Mouse (Mus musculus): Measurements from ENCODE around the gene Bcl11a. TPM values are rescaled to one million over a fixed set of nuclear protein-coding genes. Genes with fewer than 3 reads are reported as not detected.

The Bcl11a gene
- total RNA-seq, 2 experiments from 2014 or later = 0.04 to 0.18 TPM

DNA sequence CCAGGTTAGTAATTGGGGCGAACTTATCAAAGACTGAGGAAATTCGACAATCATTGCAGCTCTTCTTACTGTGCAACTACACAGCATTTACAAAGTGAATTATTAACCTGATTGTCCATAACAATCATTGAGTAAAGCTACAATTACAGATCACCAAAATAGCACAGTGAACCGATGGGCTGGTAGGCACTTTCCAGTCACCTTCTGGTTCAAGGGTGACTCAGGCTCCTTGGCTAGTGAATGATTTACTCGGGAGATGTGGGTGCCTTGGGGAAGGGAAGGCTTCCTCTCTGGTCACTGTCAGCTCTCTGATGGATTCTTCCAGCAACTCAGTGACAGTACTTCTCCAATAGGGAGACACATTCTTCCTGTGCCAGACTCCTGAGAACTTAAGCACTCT is 68.2 kb downstream of the Bcl11a start:
- intact Hi-C loops (cut with DNase I; ENCODE audit: low total_unique reads) = no loop called here
- DNase-seq = no peak

DNA sequence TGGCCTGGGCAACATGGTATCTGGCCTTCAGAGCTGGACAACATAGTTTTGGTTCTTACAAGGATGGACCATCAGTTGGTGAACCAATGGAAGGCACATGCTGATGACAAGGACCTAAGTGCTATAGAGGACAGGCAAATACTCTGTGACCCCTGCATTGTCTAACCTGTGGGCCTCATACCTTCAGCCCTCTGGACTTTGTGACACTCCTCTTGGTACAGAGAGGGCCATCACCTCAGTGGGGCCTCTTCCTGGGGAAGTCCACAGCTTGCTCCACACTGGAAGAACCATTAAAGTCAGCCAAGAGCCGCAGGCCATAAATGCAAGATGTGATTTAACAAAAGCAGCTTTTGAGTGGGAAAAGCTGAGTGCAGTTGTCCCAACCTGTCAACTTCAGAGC is 68.6 kb downstream of the Bcl11a start:
- intact Hi-C loops (cut with DNase I; ENCODE audit: low total_unique reads) = no loop called here
- no peak for DNase-seq

DNA sequence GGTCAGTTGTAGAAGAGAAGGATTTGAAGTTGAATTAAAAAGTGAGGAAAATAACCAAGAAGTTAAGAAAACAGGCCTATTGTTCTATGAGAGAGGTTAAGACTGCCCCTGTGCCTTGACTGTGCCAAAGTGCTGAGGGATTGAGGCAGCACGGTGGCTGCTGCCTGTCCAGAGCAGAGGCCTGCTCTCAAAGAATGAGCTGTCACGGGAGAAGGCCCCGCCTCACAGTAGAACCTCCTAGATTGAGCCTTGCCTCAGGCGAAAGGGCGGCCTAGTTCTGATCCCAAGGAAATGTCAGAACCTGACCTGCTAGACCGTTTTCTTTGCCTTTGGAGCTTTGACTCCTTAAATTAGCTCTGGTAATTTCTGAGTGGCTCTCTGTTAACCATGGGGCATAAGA is 69.8 kb downstream of the Bcl11a start:
- no peak for DNase-seq
- intact Hi-C loops (cut with DNase I; ENCODE audit: low total_unique reads) = no loop called here

DNA sequence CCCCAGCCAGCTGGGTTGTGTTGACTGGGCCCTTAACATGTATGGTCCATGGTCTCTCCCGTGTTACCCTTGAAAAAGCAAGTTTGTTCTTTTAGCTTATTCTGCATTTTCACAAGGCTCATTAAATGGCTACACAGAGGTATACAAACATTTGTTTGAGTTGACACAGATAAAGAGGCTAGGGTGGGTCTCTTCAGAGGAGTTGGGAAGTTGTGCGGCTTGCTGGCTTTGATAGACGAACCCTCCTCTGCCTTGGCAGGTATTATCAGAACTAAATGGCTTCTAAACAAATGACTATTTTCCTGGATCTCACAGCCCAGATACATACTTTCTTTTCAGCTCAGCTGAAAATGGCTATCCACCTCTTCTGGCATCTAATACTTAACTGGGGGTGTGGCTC is 70.7 kb downstream of the Bcl11a start:
- intact Hi-C loops (cut with DNase I; ENCODE audit: low total_unique reads) = no loop called here
- DNase-seq = no peak

DNA sequence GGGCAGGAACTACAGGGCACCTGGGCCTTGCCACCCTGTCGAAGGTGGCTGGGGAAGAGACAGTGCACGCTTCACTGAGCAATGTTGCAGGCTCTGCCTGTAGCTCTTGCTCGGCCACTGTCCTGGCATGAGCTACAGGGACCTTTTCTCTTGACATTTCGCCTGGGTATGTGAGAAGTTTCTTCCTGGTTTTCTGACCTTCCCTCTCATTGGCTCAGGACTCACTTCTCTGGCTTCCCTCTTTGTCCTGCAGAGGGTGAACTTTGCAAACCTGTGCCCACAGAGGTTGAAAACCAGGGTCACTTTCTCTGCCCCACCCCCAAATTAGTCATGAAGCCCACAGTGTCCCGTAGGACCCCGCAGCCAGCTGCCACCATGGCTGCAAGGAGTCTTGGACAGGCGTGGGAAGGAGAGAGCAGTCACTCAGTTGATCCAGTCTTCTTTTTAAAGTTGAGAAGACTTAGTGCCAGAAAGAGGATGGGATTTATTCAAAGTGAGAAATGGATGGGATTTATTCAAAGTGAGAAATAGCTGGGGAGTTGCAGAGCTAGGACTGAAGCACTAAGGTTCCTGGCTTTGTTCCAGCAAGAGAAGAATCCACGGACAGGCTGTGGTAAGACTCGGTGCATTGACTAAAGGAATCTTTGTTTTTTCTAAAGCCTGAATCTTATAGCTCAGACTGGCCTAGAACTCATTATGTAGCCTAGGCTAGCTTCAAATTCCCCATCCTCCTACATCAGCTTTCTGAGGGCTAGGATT is 71.8 kb downstream of the Bcl11a start:
- no peak for DNase-seq
- intact Hi-C loops (cut with DNase I; ENCODE audit: low total_unique reads) = no loop called here

DNA sequence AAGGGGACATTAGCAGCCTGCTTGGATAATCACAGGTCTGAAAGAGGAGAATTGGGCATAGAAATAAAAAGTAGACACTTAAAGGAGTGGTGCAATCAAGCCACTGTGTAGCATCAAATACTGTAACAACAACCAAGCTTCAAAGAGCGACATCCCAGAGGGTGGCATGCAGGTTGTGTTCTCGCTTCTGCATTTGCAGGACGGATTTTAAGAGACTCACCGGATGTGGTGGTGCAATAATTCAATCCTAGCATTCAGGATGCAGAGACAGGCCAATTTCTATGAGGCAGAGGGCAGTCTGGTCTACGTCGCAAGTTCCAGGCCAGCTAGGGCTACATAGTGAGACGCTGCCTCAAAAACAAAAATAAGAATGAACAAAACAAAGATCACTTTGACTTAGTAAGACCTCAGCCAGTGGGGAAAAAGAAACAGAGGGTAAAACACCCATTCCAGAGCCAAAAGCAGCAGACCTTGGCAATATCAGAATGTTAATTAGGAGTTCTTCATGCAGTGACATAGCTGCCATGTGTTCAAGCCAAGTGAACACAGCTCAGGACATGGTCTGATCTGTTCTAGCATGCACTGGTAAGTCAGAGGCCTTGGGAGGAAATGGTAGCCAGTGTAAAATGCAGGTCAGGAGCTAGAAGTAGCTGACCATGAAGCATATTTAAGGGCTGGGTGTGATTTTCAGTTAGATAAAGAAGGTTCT is 74.4 kb downstream of the Bcl11a start:
- intact Hi-C loops (cut with DNase I; ENCODE audit: low total_unique reads) = no loop called here
- DNase-seq = no peak

DNA sequence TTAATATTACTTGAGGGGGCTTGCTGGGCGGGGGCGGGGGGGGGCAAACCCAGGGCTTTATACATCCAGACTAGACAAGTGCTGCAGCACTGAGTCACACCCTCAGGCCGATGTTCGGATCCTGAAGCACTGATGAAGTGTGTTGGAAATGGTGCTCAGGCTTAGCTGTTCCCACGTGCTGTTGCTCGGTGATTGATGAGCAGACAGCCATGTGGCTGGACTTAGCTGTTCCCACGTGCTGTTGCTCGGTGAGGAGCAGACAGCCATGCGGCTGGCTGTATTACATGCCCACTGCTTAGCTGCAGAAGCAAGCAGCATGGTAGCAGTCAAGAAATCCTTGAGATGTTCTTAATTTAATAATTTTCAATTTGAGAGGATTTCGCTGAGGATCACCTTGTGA is 75.2 kb downstream of the Bcl11a start:
- intact Hi-C loops (cut with DNase I; ENCODE audit: low total_unique reads) = no loop called here
- no peak for DNase-seq

DNA sequence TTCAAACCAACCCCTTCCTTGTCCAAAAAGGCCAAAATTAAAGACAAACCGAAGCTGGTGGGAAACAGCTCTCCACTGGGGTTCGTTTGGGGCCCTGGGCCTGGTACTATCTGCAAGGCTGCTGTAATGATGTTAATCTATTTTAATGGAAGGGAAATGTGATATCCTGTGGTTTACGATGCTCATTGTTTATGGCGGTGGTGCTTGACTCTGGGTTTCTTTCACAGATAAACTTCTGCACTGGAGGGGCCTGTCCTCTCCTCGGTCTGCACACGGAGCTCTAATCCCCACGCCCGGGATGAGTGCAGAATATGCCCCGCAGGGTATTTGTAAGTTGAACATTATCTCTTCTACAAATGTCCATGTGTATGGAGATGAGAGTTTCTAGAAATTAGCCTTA is 80.2 kb downstream of the Bcl11a start:
- no peak for DNase-seq
- intact Hi-C loops (cut with DNase I; ENCODE audit: low total_unique reads) = no loop called here

DNA sequence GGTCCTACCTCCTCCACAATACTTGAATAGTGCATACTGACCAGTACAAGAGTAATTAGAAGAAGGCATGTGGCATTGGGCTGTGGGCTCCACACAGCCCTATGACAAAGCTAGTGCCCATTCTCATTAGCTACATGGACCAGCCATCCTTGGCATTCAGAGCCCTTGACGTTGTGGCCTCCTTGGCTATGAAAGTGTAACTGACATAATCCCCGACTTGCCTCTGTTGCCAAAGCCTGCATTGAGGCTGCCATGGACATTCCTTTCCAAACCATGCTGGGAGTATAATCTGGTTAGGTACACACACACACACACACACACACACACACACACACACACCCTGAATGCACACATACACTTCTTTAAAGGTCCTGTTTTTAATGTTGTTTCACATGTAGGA is 81.8 kb downstream of the Bcl11a start:
- intact Hi-C loops (cut with DNase I; ENCODE audit: low total_unique reads) = no loop called here
- no peak for DNase-seq

DNA sequence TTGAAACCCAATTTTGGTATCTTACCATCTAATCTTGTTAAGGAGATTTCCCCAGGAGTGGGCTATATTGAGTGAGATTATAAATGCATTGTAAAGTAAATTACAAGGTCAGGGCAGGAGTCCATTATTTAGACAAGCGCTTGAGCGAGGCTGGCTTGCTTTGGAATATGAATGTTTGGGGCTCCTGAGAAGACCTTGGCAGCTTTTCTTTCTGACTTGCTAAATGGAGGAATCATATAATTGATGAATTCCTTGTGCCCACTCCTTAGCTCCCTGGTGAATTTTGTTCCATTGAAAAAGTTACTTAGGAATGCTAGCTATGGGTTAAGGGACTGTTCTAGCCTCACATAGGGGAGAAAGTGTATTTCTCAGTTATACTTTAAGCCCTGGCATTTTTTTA is 83.6 kb downstream of the Bcl11a start:
- intact Hi-C loops (cut with DNase I; ENCODE audit: low total_unique reads) = no loop called here
- DNase-seq = no peak

DNA sequence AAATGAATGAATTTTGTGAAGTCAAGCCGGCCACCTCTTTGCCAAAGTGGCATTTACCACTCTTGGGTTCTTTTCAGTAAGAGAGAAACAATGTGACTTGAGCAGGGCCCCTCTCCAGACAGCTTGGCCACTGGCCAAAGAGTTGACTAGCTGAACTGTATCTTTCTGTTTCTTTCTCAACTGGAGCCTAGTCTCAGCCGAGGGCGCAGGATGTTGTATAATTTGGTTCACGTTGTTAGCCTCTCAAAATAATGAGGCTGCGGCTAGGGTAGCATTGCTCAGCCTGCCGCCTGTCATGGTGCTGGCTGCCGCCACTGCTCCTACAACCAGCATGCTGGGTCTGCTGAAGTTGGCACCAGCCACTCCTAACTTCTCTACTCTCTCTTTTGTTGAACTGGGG is 84.2 kb downstream of the Bcl11a start:
- no peak for DNase-seq
- intact Hi-C loops (cut with DNase I; ENCODE audit: low total_unique reads) = no loop called here

DNA sequence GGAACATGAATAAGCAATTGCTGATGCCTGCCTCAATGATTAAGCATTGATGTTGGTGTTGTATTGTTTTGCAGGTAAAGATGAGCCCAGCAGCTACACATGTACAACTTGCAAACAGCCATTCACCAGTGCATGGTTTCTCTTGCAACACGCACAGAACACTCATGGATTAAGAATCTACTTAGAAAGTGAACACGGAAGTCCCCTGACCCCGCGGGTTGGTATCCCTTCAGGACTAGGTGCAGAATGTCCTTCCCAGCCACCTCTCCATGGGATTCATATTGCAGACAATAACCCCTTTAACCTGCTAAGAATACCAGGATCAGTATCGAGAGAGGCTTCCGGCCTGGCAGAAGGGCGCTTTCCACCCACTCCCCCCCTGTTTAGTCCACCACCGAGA is 85.2 kb downstream of the Bcl11a start:
- intact Hi-C loops (cut with DNase I; ENCODE audit: low total_unique reads) = no loop called here
- DNase-seq = no peak

DNA sequence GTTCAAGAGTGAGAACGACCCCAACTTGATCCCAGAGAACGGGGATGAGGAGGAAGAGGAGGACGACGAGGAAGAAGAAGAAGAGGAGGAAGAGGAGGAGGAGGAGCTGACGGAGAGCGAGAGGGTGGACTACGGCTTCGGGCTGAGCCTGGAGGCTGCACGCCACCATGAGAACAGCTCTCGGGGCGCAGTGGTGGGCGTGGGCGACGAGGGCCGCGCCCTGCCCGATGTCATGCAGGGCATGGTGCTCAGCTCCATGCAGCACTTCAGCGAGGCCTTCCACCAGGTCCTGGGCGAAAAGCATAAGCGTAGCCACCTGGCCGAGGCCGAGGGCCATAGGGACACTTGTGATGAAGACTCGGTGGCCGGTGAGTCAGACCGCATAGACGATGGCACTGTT is 86.2 kb downstream of the Bcl11a start:
- intact Hi-C loops (cut with DNase I; ENCODE audit: low total_unique reads) = no loop called here
- no peak for DNase-seq

DNA sequence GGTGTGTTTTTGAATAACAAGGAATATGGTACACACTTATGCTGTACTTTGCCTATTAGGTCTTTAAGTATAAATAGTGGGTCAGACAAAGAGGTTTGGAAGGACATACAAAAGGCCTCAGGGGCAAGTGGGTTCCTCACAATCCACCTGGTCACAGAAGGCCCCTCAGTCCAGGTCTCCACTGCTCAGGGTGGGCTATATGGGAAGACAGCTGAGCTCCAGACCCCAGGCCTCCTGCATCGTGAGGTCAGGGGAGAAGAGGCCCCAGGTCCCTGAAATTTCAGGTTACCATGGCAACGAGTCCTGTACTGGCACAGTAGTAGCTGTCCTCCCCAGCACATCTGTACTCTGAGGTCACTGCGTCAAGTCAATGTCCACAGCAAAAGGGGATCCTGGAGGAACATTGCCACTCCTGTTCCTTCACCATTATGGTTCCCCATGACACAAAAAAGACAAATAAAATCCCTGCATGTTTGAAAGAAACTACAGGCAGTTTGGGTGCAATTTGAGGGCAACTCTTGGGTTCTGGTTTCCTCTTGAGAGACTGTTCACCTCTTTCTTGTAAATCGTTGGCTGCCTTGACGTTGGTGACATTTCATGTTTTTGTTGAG is 93.9 kb downstream of the Bcl11a start:
- no peak for DNase-seq
- intact Hi-C loops (cut with DNase I; ENCODE audit: low total_unique reads) = no loop called here

DNA sequence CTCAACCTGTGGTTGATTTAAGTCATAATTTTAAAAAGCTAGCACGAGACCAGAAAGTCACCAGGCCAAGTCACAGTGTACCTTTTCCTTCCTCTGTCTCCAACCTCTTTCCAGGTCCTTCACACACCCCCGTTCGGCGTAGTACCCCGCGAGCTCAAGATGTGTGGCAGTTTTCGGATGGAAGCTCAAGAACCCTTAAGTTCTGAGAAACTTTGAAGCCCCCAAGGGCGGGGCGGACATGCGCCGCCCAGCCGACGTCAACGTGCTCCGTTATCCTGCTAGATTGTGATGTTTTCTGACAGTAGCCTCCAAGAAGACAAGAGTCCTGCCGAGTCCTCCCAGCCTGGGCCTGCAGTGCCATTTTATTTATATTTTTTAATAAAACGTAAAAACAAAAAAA is 94.7 kb downstream of the Bcl11a start:
- intact Hi-C loops (cut with DNase I; ENCODE audit: low total_unique reads) = no loop called here
- no peak for DNase-seq

DNA sequence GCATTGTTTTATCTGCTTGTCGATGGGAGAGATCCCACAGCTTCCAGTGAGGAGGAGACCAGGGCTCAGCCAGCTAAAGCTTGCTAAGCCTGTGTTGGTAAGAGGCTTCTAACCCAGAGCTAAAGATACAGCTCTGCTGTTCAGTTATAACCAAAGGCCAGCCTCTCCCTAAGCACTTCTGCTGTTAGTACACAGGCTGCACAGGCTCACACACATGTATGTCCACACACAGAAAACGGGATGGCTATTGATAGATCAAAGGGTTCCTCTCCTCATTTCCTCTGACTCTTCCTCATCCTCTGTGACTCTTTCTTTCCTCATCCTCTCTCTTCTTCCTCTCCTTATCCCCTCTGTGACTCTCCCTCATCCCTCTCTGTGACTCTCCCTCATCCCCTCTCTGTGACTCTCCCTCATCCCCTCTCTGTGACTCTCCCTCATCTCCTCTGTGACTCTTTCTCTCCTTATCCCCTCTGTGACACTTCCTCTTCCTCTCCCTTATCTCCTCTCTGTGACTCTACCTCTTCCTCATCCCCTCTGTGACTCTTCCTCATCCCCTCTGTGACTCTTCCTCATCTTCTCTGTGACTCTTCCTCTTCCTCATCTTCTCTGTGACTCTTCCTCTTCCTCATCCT is 96.4 kb downstream of the Bcl11a start:
- intact Hi-C loops (cut with DNase I; ENCODE audit: low total_unique reads) = no loop called here
- DNase-seq = no peak

DNA sequence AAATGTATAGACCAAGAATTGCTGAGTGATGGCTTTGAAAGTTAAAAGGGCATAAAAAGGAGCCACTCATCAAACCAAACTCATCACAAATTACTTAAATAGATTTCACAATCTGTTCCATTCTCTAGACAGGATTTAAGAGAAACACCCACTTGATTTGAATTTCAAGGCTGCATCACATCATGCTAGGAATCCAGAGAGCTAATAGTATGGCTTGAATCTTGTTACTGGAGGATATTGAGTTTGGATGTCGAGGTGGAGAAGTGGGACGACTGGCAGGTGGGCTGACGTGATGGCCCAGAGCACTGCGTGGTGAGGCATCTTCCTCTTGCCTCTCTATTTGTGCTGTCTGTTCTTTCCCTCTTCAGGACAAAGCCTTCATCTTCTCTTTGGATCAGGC is 99.6 kb downstream of the Bcl11a start:
- intact Hi-C loops (cut with DNase I; ENCODE audit: low total_unique reads) = no loop called here
- DNase-seq = no peak

DNA sequence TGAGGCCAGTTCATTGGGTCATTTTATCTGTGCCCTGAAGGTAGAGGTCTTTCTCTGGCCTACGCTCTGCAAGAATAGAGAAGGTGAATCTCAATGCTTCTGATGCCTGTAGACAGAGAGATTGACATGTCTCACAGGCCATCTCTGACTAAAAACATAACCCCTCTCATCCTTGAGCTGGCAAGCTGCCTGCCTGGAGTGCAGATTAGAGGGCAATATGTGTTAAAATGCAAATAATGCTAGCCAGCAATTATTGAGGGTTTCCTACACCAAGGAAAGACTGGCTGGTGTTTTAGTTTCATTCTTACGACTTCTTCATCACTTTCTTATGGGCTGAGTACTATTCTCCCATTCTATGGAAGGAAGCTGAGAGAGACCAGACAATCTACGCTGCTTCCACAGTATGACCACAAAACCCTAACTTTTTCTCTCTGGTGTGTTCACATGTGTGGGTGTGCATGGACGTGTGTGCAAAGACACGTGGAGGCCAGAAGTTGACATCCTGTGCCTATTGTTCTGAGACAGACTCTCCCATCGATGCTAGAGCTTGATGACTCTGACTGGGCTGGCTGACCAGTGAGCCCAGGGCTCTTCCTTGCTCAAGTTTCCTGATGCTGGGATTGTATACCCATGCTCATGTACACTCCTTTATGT is 101.1 kb downstream of the Bcl11a start:
- no peak for DNase-seq
- intact Hi-C loops (cut with DNase I; ENCODE audit: low total_unique reads) = no loop called here

DNA sequence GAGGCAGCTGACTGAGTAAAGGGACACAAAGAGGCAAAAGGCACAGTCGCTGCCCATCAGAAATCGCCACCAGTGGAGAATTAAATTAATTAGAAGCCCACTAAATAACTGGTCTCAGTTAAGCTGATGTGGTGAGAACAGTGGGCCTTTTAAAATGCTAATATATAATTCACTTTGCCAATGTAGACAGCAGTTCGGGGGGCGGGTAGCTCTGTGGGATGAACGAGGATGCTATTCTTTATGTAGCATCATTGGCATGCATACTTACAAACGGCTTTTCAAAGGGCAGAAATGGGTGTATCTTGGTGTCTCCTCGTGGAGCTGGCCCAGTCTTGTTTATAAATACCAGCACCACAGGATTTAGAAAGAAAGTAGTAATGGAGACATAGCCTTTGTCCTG is 102.2 kb downstream of the Bcl11a start:
- DNase-seq = no peak
- intact Hi-C loops (cut with DNase I; ENCODE audit: low total_unique reads) = no loop called here

DNA sequence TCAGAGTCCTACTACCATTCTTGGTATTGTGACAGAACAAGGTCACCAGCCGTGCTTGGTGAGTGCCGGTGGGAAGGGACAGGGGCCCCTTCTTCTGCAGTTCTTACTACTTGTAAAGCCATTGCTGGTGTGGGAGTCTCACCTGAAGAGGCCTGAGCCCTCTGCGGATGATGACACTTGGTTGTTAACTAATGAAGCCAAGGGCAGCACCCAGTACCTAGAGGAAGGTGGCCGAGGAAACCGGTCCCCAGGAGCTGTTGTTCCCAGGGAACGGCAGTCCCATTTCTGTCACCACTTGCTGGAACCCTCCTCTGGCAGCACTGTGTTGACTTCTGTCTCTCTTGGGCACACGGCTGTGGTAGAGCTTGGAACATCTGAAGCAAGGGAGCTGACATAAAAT is 105.6 kb downstream of the Bcl11a start:
- intact Hi-C loops (cut with DNase I; ENCODE audit: low total_unique reads) = no loop called here
- no peak for DNase-seq

Data from gastrocnemius, postnatal 14 days (tissue).